9 mouse cellular contexts compared by ENCODE assay signal in genomic region chr6:93445568-93445967, GRCm38 (mm10).
DNase-seq lines count a peak whose midpoint lies in the region; ATAC-seq and TF ChIP-seq lines count a peak whose summit lies in the region.
"Had no signal": no experiment of that assay in that cellular context is flagged by ENCODE, and none has a peak within 500 bp of the region (broad histone marks: within the 10 kb centered on the region; RNA-seq: fewer than 3 reads in every experiment).

No protein-coding gene starts in this region.

- H3K4me2 ChIP-seq in kidney, postnatal 0 days (ENCODE audit: low read length) = peak overlapping the region; percentile 21
- no peak overlapping the region for H3K4me2 ChIP-seq in midbrain, postnatal 0 days (ENCODE audit: low read depth, low read length, poor library complexity, severe bottlenecking)
- H3K4me2 ChIP-seq: embryonic facial prominence, embryonic 12.5 days had no signal

- peaks cover 7% of the 10 kb centered on the region for H3K4me1 ChIP-seq in kidney, postnatal 0 days (replicated peaks; ENCODE audit: insufficient read depth, low read length)
- H3K4me1 ChIP-seq in midbrain, postnatal 0 days (ENCODE audit: insufficient read depth, low read length) = no peaks in the 10 kb centered on the region

- no peaks in the 10 kb centered on the region for H3K36me3 ChIP-seq in kidney, postnatal 0 days (ENCODE audit: insufficient read depth, low read length)
- no peaks in the 10 kb centered on the region for H3K36me3 ChIP-seq in midbrain, postnatal 0 days (ENCODE audit: insufficient read depth, low read length)
- H3K36me3 ChIP-seq: embryonic facial prominence, embryonic 12.5 days had no signal

- no peaks in the 10 kb centered on the region for H3K27me3 ChIP-seq in kidney, postnatal 0 days (ENCODE audit: insufficient read depth, low read length)
- H3K27me3 ChIP-seq in midbrain, postnatal 0 days (ENCODE audit: insufficient read depth, low read length) = no peaks in the 10 kb centered on the region
- H3K27me3 ChIP-seq: embryonic facial prominence, embryonic 12.5 days had no signal

- H3K9ac ChIP-seq in kidney, postnatal 0 days (ENCODE audit: low read depth, low read length) = no peak overlapping the region
- no peak overlapping the region for H3K9ac ChIP-seq in midbrain, postnatal 0 days (replicated peaks; ENCODE audit: low read length, poor library complexity, severe bottlenecking)
- H3K9ac ChIP-seq: embryonic facial prominence, embryonic 12.5 days had no signal

- H3K27ac ChIP-seq in kidney, postnatal 0 days = no peak overlapping the region
- H3K27ac ChIP-seq in midbrain, postnatal 0 days (ENCODE audit: low read depth, low read length) = no peak overlapping the region
- H3K27ac ChIP-seq: embryonic facial prominence, embryonic 12.5 days had no signal

- no peak for ATAC-seq in kidney, postnatal 0 days (replicated peaks; ENCODE audit: low FRiP score, low read depth)
- no peak for ATAC-seq in midbrain, postnatal 0 days (ENCODE audit: low FRiP score)

- 0 out of 2 replicates have a peak overlapping the region, but pooled peaks have one; percentile 2 for H3K4me3 ChIP-seq in kidney, postnatal 0 days (replicated peaks; ENCODE audit: low read depth, low read length)
- H3K4me3 ChIP-seq in midbrain, postnatal 0 days (ENCODE audit: low read depth, low read length) = no peak overlapping the region
- H3K4me3 ChIP-seq: embryonic facial prominence, embryonic 12.5 days had no signal

- 70% methylated on average over 16 of the region's 16 CpGs for WGBS in kidney, postnatal 0 days
- 86% methylated on average over 16 of the region's 16 CpGs for WGBS in midbrain, postnatal 0 days

- no peak for TF ChIP-seq CTCF in kidney, postnatal 0 days (IDR thresholded peaks at IDR 0.05; ENCODE audit: low read depth)
- no peak for TF ChIP-seq CTCF in midbrain, postnatal 0 days (IDR thresholded peaks at IDR 0.05)

- peak; percentile 35 for DNase-seq in adrenal gland, postnatal 25 days
- DNase-seq in gastrocnemius, postnatal 25 days = peak; percentile 80
- DNase-seq in kidney, postnatal 0 days (ENCODE audit: low spot score) = peak; percentile 72
- DNase-seq in skeletal muscle tissue, adult 2 months (ENCODE audit: low read depth, low spot score) = peak; percentile 81
- no peak for DNase-seq in c-Kit-positive CD71-positive TER-119-positive erythroid progenitor cells, embryonic 14.5 days (ENCODE audit: low spot score)
- DNase-seq in midbrain, postnatal 0 days (ENCODE audit: low spot score) = no peak
- no peak for DNase-seq in thymus, postnatal 14 days
- no peak for DNase-seq in MN1 (ENCODE audit: low spot score)

- H3K9me3 ChIP-seq in kidney, postnatal 0 days (replicated peaks; ENCODE audit: low read length) = no peaks in the 10 kb centered on the region
- H3K9me3 ChIP-seq in midbrain, postnatal 0 days (ENCODE audit: low read length) = no peaks in the 10 kb centered on the region
- H3K9me3 ChIP-seq: embryonic facial prominence, embryonic 12.5 days had no signal

Comparison
In these comparisons a context has a peak if more than half of its experiments do, and no peak if none do; other contexts are left out.
1. DNase-seq: peak in adrenal gland, postnatal 25 days (single experiment), gastrocnemius, postnatal 25 days (single experiment), kidney, postnatal 0 days (single experiment) and skeletal muscle tissue, adult 2 months (single experiment); none in c-Kit-positive CD71-positive TER-119-positive erythroid progenitor cells, embryonic 14.5 days (single experiment), midbrain, postnatal 0 days (single experiment), thymus, postnatal 14 days (single experiment) and MN1 (single experiment).